In the genomic region with DNA sequence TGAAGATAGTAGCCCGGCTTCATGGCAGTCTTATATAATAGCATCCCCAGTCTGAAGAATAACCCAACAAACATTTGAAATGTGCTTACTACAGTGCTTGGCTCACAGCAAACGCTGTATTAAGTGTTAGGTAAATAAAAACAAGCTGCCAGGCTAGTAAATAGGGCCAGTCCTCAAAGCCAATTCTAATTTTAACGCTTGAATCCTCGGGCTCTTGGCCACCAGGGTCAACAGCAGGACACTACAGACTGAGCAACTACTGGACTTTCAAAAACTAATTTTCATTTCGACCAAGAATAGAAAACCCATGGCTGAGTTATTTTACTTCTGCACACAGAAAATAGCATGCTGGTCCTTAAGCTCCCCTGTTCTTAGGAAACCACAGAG, we compare ENCODE assay signal across 8 mouse cellular contexts. TPM values are rescaled to one million over a fixed set of nuclear protein-coding genes. Genes with fewer than 3 reads are reported as not detected.
A peak's percentile ranks its signal among the peaks of the same experiment; 100 is the strongest.
DNase-seq lines count a peak whose midpoint lies in the region; ATAC-seq and TF ChIP-seq lines count a peak whose summit lies in the region.

No protein-coding gene starts in this region.

- peak overlapping the region; percentile 43; the same call in 1 of the 2 replicates for H3K9ac ChIP-seq in heart, embryonic 12.5 days
- peak overlapping the region; percentile 53; the same call in 1 of the 2 replicates for H3K9ac ChIP-seq in hindbrain, embryonic 13.5 days
- H3K9ac ChIP-seq in midbrain, embryonic 13.5 days (replicated peaks): 0 out of 2 replicates have a peak overlapping the region, but pooled peaks have one; percentile 36

- intact Hi-C loops in heart, postnatal 36 days (cut with DNase I): no loop called here

- POLR2A ChIA-PET in Patski (lab: Charles Lee): interaction anchor here (0.7 to 1.4 kb wide), 4 partner anchors 10 to 23 kb away, joined by 3 to 4 read pairs (median 3); no protein-coding TSS in a partner anchor

- no peaks in the 10 kb centered on the region for H3K27me3 ChIP-seq in heart, embryonic 12.5 days (replicated peaks)
- H3K27me3 ChIP-seq in Patski: no peaks in the 10 kb centered on the region
- H3K27me3 ChIP-seq in hindbrain, embryonic 13.5 days: peaks cover 5% of the 10 kb centered on the region; the same call in 1 of the 2 replicates
- H3K27me3 ChIP-seq in midbrain, embryonic 13.5 days: peaks cover 5% of the 10 kb centered on the region; the same call in 1 of the 2 replicates

- CTCF ChIA-PET in Patski (lab: Charles Lee): interaction anchor here (1.4 to 3.7 kb wide), 4 partner anchors 10 to 32 kb away, joined by 3 to 13 read pairs (median 6); a partner anchor contains a TSS

- H3K4me2 ChIP-seq in heart, embryonic 12.5 days: peak overlapping the region; percentile 59
- peak overlapping the region; percentile 55 for H3K4me2 ChIP-seq in hindbrain, embryonic 13.5 days
- peak overlapping the region; percentile 50 for H3K4me2 ChIP-seq in midbrain, embryonic 13.5 days (replicated peaks)

- in situ Hi-C loops in Patski (cut with MboI; ENCODE audit: low pct_unique_long_range_greater_than_20kb): no loop called here

- ATAC-seq in heart, embryonic 12.5 days (ENCODE audit: insufficient number of reproducible peaks, low FRiP score): no peak
- ATAC-seq in Patski: peak; percentile 37
- ATAC-seq in hindbrain, embryonic 13.5 days (ENCODE audit: low FRiP score): no peak
- ATAC-seq in midbrain, embryonic 13.5 days: no peak

- peak overlapping the region; percentile 97 for H3K27ac ChIP-seq in heart, embryonic 12.5 days (ENCODE audit: poor library complexity, severe bottlenecking)
- H3K27ac ChIP-seq in hindbrain, embryonic 13.5 days: peak overlapping the region; percentile 83
- H3K27ac ChIP-seq in midbrain, embryonic 13.5 days: peak overlapping the region; percentile 77

- no peaks in the 10 kb centered on the region for H3K36me3 ChIP-seq in heart, embryonic 12.5 days
- H3K36me3 ChIP-seq in hindbrain, embryonic 13.5 days: no peaks in the 10 kb centered on the region
- no peaks in the 10 kb centered on the region for H3K36me3 ChIP-seq in midbrain, embryonic 13.5 days

- no peak for DNase-seq in heart, postnatal 36 days
- no peak for DNase-seq in Patski (ENCODE audit: low read depth, low spot score)
- no peak for DNase-seq in frontal cortex, postnatal 36 days (ENCODE audit: low spot score in 2 of 2)
- no peak for DNase-seq in right cerebral cortex, adult 18-20 months
- DNase-seq in thymus, postnatal 14 days: no peak

- 17% methylated on average over 5 of the region's 5 CpGs for WGBS in heart, embryonic 12.5 days
- 21% methylated on average over 5 of the region's 5 CpGs for WGBS in hindbrain, embryonic 13.5 days
- WGBS in midbrain, embryonic 13.5 days: 26% methylated on average over 5 of the region's 5 CpGs

- 0 out of 2 replicates have a peak overlapping the region, but pooled peaks have one; percentile 23 for H3K4me3 ChIP-seq in heart, embryonic 12.5 days
- no peak overlapping the region for H3K4me3 ChIP-seq in hindbrain, embryonic 13.5 days
- H3K4me3 ChIP-seq in midbrain, embryonic 13.5 days (replicated peaks): no peak overlapping the region

- no peaks in the 10 kb centered on the region for H3K9me3 ChIP-seq in heart, embryonic 12.5 days (replicated peaks)
- H3K9me3 ChIP-seq in hindbrain, embryonic 13.5 days: no peaks in the 10 kb centered on the region
- no peaks in the 10 kb centered on the region for H3K9me3 ChIP-seq in midbrain, embryonic 13.5 days

- no peak for TF ChIP-seq CTCF in Patski (IDR thresholded peaks at IDR 0.05)

- H3K4me1 ChIP-seq in heart, embryonic 12.5 days (replicated peaks): peaks cover 73% of the 10 kb centered on the region
- peaks cover 50% of the 10 kb centered on the region for H3K4me1 ChIP-seq in hindbrain, embryonic 13.5 days (replicated peaks)
- peaks cover 53% of the 10 kb centered on the region for H3K4me1 ChIP-seq in midbrain, embryonic 13.5 days (replicated peaks)

RNA-seq across cellular contexts. Expression of a gene that starts 30.4 kb away (rescaled TPM):
- polyA plus RNA-seq in heart, embryonic 12.5 days (2016; fragmentation: Nextera tagmentation; extraction: Ambion mirVana): 25.1 and 27.0 TPM in 2 replicates
- total RNA-seq in heart, postnatal 36 days (2021): 10 to 100 TPM; 22.3 to 36.3 TPM
- 48.0 TPM for polyA plus RNA-seq in Patski (2021)
- 12.7 and 13.8 TPM in 2 replicates for polyA plus RNA-seq in hindbrain, embryonic 13.5 days (2015; fragmentation: Nextera tagmentation; extraction: Ambion mirVana)
- polyA plus RNA-seq in midbrain, embryonic 13.5 days (2015; fragmentation: Nextera tagmentation; extraction: Ambion mirVana): 13.4 and 15.4 TPM in 2 replicates
